In the genomic region with DNA sequence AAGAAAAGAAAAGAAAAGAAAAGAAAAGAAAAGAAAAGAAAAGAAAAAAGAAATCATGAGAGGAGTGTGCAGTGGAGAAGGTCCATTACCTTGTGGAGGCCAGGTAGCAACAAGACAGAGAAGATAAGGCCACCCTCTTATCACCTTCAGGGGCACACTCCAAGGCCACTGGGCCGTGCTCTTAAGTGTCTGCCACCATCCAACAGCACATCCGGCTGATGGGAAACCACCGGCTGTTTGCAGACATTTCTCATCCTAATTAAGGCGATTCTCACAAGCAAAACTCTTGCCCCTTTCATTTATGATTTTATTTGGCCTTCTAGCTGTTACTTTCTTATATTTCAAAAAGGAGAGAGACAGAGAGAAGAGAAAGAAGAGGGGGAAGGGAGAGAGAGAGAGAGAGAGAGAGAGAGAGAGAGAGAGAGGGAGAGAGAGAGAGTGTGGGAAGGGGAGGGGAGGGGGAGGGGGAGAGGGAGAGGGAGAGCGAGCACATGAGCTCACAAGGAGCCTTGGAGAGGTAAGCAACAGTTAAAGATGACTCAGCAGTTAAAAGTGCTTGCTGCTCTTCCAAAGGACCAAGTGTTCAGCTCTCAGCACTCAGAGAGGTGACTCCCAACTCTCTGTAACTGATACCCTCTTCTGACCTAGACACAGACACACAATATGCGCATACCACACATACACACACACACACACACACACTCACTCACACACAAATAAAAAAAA, we compare ENCODE assay signal across 21 mouse cellular contexts. TPM values are rescaled to one million over a fixed set of nuclear protein-coding genes. Genes with fewer than 3 reads are reported as not detected.
DNase-seq lines count a peak whose midpoint lies in the region; ATAC-seq lines count a peak whose summit lies in the region.
"Had no signal": no experiment of that assay in that cellular context is flagged by ENCODE, and none has a peak within 500 bp of the region (broad histone marks: within the 10 kb centered on the region; RNA-seq: fewer than 3 reads in every experiment).

No protein-coding gene starts in this region.

- no peak overlapping the region for H3K4me2 ChIP-seq in forebrain, embryonic 14.5 days (ENCODE audit: low read length)
- H3K4me2 ChIP-seq in forebrain, embryonic 16.5 days (ENCODE audit: low read length): no peak overlapping the region
- H3K4me2 ChIP-seq in intestine, embryonic 15.5 days (replicated peaks): no peak overlapping the region
- H3K4me2 ChIP-seq: forebrain, embryonic 15.5 days; heart, embryonic 13.5 days; hindbrain, embryonic 14.5 days; kidney, embryonic 15.5 days; limb, embryonic 15.5 days; neural tube, embryonic 13.5 days had no signal

- no peak for ATAC-seq in forebrain, embryonic 14.5 days
- no peak for ATAC-seq in forebrain, embryonic 16.5 days
- peak; percentile 73 for ATAC-seq in intestine, embryonic 15.5 days
- ATAC-seq: forebrain, embryonic 15.5 days had no signal

- no peak overlapping the region for H3K9ac ChIP-seq in forebrain, embryonic 14.5 days (ENCODE audit: low read length)
- H3K9ac ChIP-seq in forebrain, embryonic 16.5 days (replicated peaks; ENCODE audit: low read depth, low read length): no peak overlapping the region
- no peak overlapping the region for H3K9ac ChIP-seq in intestine, embryonic 15.5 days
- H3K9ac ChIP-seq: forebrain, embryonic 15.5 days; heart, embryonic 13.5 days; hindbrain, embryonic 14.5 days; kidney, embryonic 15.5 days; limb, embryonic 15.5 days; neural tube, embryonic 13.5 days had no signal

- 51% methylated on average over 6 of the region's 6 CpGs for WGBS in forebrain, embryonic 14.5 days
- WGBS in forebrain, embryonic 16.5 days: 48% methylated on average over 6 of the region's 6 CpGs
- WGBS in intestine, embryonic 15.5 days: 35% methylated on average over 6 of the region's 6 CpGs

- no peaks in the 10 kb centered on the region for H3K4me1 ChIP-seq in forebrain, embryonic 14.5 days (ENCODE audit: control insufficient read depth, insufficient read depth, low read length)
- peaks cover 10% of the 10 kb centered on the region for H3K4me1 ChIP-seq in forebrain, embryonic 16.5 days (replicated peaks; ENCODE audit: control insufficient read depth, insufficient read depth, low read length)
- H3K4me1 ChIP-seq in intestine, embryonic 15.5 days (replicated peaks): 0 out of 2 replicates have a peak, but pooled peaks cover 3% of the 10 kb centered on the region

- H3K36me3 ChIP-seq in forebrain, embryonic 14.5 days (ENCODE audit: control insufficient read depth, insufficient read depth, low read length): no peaks in the 10 kb centered on the region
- H3K36me3 ChIP-seq in forebrain, embryonic 16.5 days (ENCODE audit: control insufficient read depth, insufficient read depth): no peaks in the 10 kb centered on the region
- H3K36me3 ChIP-seq in intestine, embryonic 15.5 days: no peaks in the 10 kb centered on the region
- H3K36me3 ChIP-seq: forebrain, embryonic 15.5 days; heart, embryonic 13.5 days; kidney, embryonic 15.5 days; limb, embryonic 15.5 days; neural tube, embryonic 13.5 days had no signal

- no peak overlapping the region for H3K27ac ChIP-seq in forebrain, embryonic 14.5 days (ENCODE audit: low read depth, low read length)
- no peak overlapping the region for H3K27ac ChIP-seq in forebrain, embryonic 16.5 days (ENCODE audit: low read length)
- H3K27ac ChIP-seq in intestine, embryonic 15.5 days: no peak overlapping the region
- H3K27ac ChIP-seq: forebrain, embryonic 15.5 days; heart, embryonic 13.5 days; hindbrain, embryonic 14.5 days; kidney, embryonic 15.5 days; layer of hippocampus, adult 2 months; limb, embryonic 15.5 days; neural tube, embryonic 13.5 days; stomach, postnatal 0 days had no signal

- no peaks in the 10 kb centered on the region for H3K27me3 ChIP-seq in forebrain, embryonic 14.5 days (replicated peaks; ENCODE audit: control insufficient read depth, insufficient read depth, low read length)
- no peaks in the 10 kb centered on the region for H3K27me3 ChIP-seq in forebrain, embryonic 16.5 days (replicated peaks; ENCODE audit: control insufficient read depth, insufficient read depth, low read length)
- no peaks in the 10 kb centered on the region for H3K27me3 ChIP-seq in intestine, embryonic 15.5 days (replicated peaks)
- H3K27me3 ChIP-seq: forebrain, embryonic 15.5 days; kidney, embryonic 15.5 days; limb, embryonic 15.5 days; neural tube, embryonic 13.5 days had no signal

- peak; percentile 21 for DNase-seq in forebrain, embryonic 14.5 days (ENCODE audit: low spot score)
- DNase-seq in 3T3-L1 (ENCODE audit: low read depth, low spot score): peak; percentile 20
- DNase-seq in ES-CJ7 (ENCODE audit: low read depth, low spot score): peak; percentile 78
- DNase-seq in left cerebral cortex, adult 9 months (ENCODE audit: low spot score in 2 of 2): no peak
- no peak for DNase-seq in layer of hippocampus, adult 9-11 months
- no peak for DNase-seq in retina, embryonic 14.5 days (ENCODE audit: low spot score)
- DNase-seq: gastrocnemius, postnatal 25 days; lung, postnatal 36 days; midbrain, embryonic 14.5 days; retina, postnatal 1 day; thymus, postnatal 36 days had no signal

- H3K9me3 ChIP-seq in forebrain, embryonic 14.5 days (replicated peaks; ENCODE audit: control insufficient read depth, low read length): no peaks in the 10 kb centered on the region
- no peaks in the 10 kb centered on the region for H3K9me3 ChIP-seq in forebrain, embryonic 16.5 days (ENCODE audit: control insufficient read depth, low read length)
- H3K9me3 ChIP-seq in intestine, embryonic 15.5 days: no peaks in the 10 kb centered on the region
- H3K9me3 ChIP-seq: forebrain, embryonic 15.5 days; heart, embryonic 13.5 days; kidney, embryonic 15.5 days; limb, embryonic 15.5 days; neural tube, embryonic 13.5 days had no signal

- H3K4me3 ChIP-seq in forebrain, embryonic 14.5 days (ENCODE audit: low read depth, low read length): no peak overlapping the region
- H3K4me3 ChIP-seq in forebrain, embryonic 16.5 days (replicated peaks; ENCODE audit: low read length): no peak overlapping the region
- H3K4me3 ChIP-seq in intestine, embryonic 15.5 days (replicated peaks): no peak overlapping the region
- H3K4me3 ChIP-seq: forebrain, embryonic 15.5 days; heart, embryonic 13.5 days; kidney, embryonic 15.5 days; layer of hippocampus, adult 2 months; limb, embryonic 15.5 days; neural tube, embryonic 13.5 days had no signal

RNA-seq across cellular contexts. Expression of a gene that starts 5.2 kb away (rescaled TPM):
- 0.18 TPM in 1 of 2 replicates, not detected in the other for polyA plus RNA-seq in forebrain, embryonic 14.5 days (2014; fragmentation: Nextera tagmentation; extraction: Ambion mirVana)
- polyA plus RNA-seq in forebrain, embryonic 16.5 days (2015; fragmentation: Nextera tagmentation; extraction: Ambion mirVana): 0.11 and 0.28 TPM in 2 replicates
- polyA plus RNA-seq in intestine, embryonic 15.5 days (2015; fragmentation: Nextera tagmentation; extraction: Ambion mirVana): 20.9 and 24.9 TPM in 2 replicates
- polyA plus RNA-seq: hindbrain, embryonic 14.5 days; kidney, embryonic 15.5 days; midbrain, embryonic 14.5 days; stomach, postnatal 0 days had no signal

RNA-seq across cellular contexts. Expression of a gene that starts 53.0 kb away (rescaled TPM):
- 159 and 173 TPM in 2 replicates for polyA plus RNA-seq in forebrain, embryonic 14.5 days (2014; fragmentation: Nextera tagmentation; extraction: Ambion mirVana)
- 139 and 150 TPM in 2 replicates for polyA plus RNA-seq in forebrain, embryonic 16.5 days (2015; fragmentation: Nextera tagmentation; extraction: Ambion mirVana)
- 135 and 141 TPM in 2 replicates for polyA plus RNA-seq in intestine, embryonic 15.5 days (2015; fragmentation: Nextera tagmentation; extraction: Ambion mirVana)

Comparison
In these comparisons a context has a peak if more than half of its experiments do, and no peak if none do; other contexts are left out.
1. DNase-seq: peak in forebrain, embryonic 14.5 days (single experiment), 3T3-L1 (single experiment) and ES-CJ7 (single experiment); none in left cerebral cortex, adult 9 months (0 of 2), layer of hippocampus, adult 9-11 months (single experiment) and retina, embryonic 14.5 days (single experiment).
2. RNA of a gene that starts 5.2 kb away (polyA plus RNA-seq): 20.9 to 24.9 TPM in intestine, embryonic 15.5 days; 0.11 to 0.28 TPM in forebrain, embryonic 16.5 days and 0.18 TPM in forebrain, embryonic 14.5 days; every median in the first group is over 10 times any median in the second.